In genomic region chr4:95794651-95795050, GRCm38 (mm10) we compare ENCODE assay signal across 11 mouse cellular contexts.
DNase-seq lines count a peak whose midpoint lies in the region; ATAC-seq and TF ChIP-seq lines count a peak whose summit lies in the region.
"Had no signal": no experiment of that assay in that cellular context is flagged by ENCODE, and none has a peak within 500 bp of the region (broad histone marks: within the 10 kb centered on the region; RNA-seq: fewer than 3 reads in every experiment).

No protein-coding gene starts in this region.

- DNase-seq in heart, postnatal 0 days (ENCODE audit: low spot score) = no peak
- no peak for DNase-seq in heart, adult 18-20 months
- DNase-seq in embryo, embryonic 10.5 days (ENCODE audit: low spot score) = peak; percentile 68
- DNase-seq in kidney, adult 8-10 months = peak; percentile 70 to 74
- DNase-seq in mesoderm, embryonic 11.5 days (ENCODE audit: low read depth, low spot score) = peak; percentile 69
- DNase-seq in spleen, postnatal 14 days (ENCODE audit: low spot score in 2 of 2) = no peak
- DNase-seq in cerebellum, postnatal 14 days = no peak
- DNase-seq in lung, postnatal 36 days = no peak
- DNase-seq: thymus, adult 2 months had no signal

- WGBS in heart, postnatal 0 days = 34% methylated on average over 6 of the region's 6 CpGs

- H3K4me2 ChIP-seq in heart, postnatal 0 days (ENCODE audit: low read depth, low read length) = no peak overlapping the region

- H3K27ac ChIP-seq in heart, postnatal 0 days (ENCODE audit: low read depth) = no peak overlapping the region
- H3K27ac ChIP-seq: liver, embryonic 14.5 days had no signal

- H3K9me3 ChIP-seq in heart, postnatal 0 days (replicated peaks; ENCODE audit: control insufficient read depth, low read length) = no peaks in the 10 kb centered on the region

- no peak for TF ChIP-seq CTCF in heart, postnatal 0 days (IDR thresholded peaks at IDR 0.05; ENCODE audit: low read depth)

- no peaks in the 10 kb centered on the region for H3K36me3 ChIP-seq in heart, postnatal 0 days (replicated peaks; ENCODE audit: control insufficient read depth, insufficient read depth, low read length)

- no peak for TF ChIP-seq EP300 in heart, postnatal 0 days (IDR thresholded peaks at IDR 0.05; ENCODE audit: low read depth)

- H3K4me1 ChIP-seq in heart, postnatal 0 days (ENCODE audit: control insufficient read depth, insufficient read depth) = no peaks in the 10 kb centered on the region

- H3K27me3 ChIP-seq in heart, postnatal 0 days (ENCODE audit: control insufficient read depth, insufficient read depth, low read length) = no peaks in the 10 kb centered on the region

- peak; percentile 24; the same call in 1 of the 2 replicates for ATAC-seq in heart, postnatal 0 days (ENCODE audit: insufficient read depth, low read depth)
- ATAC-seq: activated CD4-positive, CD25-positive, alpha-beta regulatory T cell, adult 4 months had no signal

- no peak overlapping the region for H3K9ac ChIP-seq in heart, postnatal 0 days (replicated peaks; ENCODE audit: low read depth, low read length)
- H3K9ac ChIP-seq: liver, embryonic 14.5 days had no signal

- no peak overlapping the region for H3K4me3 ChIP-seq in heart, postnatal 0 days (ENCODE audit: low read depth, low read length)

Comparison
In these comparisons a context has a peak if more than half of its experiments do, and no peak if none do; other contexts are left out.
1. DNase-seq: peak in embryo, embryonic 10.5 days (single experiment), kidney, adult 8-10 months (2 of 2) and mesoderm, embryonic 11.5 days (single experiment); none in heart, postnatal 0 days (single experiment), heart, adult 18-20 months (0 of 2), spleen, postnatal 14 days (0 of 2), cerebellum, postnatal 14 days (0 of 2) and lung, postnatal 36 days (single experiment).